Mouse (Mus musculus) kidney, postnatal 0 days (tissue): Measurements from ENCODE around the gene Orc3. TPM values are rescaled to one million over a fixed set of nuclear protein-coding genes. Genes with fewer than 3 reads are reported as not detected.

Source experiments
- ATAC-seq: fragments of 200-750 bp; cut with Nextera tagmentation; replicated peaks from 2 replicates; pipeline ENCODE4 v1.8.0; 2017; ENCODE audit warnings: low read depth, moderate number of reproducible peaks, moderate TSS enrichment, moderate library complexity; ENCODE audit not compliant: low FRiP score
- DNase-seq: peaks from one replicate; pipeline ENCODE4 v3.0.0-alpha.2; 2016; ENCODE audit warnings: low spot score
- H3K27ac ChIP-seq: fragments of 300-500 bp; sonication (generic); 2 replicates; pipeline ENCODE4 v1.5.1; 2014; ENCODE audit warnings: mild to moderate bottlenecking
- H3K27me3 ChIP-seq: fragments of 300-500 bp; sonication (generic); 2 replicates; pipeline ENCODE4 v1.6.1; 2014; ENCODE audit warnings: low read length, mixed read lengths; ENCODE audit not compliant: insufficient read depth
- H3K36me3 ChIP-seq: fragments of 300-500 bp; sonication (generic); 2 replicates; pipeline ENCODE4 v1.6.1; 2014; ENCODE audit warnings: low read length, mixed read lengths; ENCODE audit not compliant: insufficient read depth
- H3K4me1 ChIP-seq: fragments of 300-500 bp; sonication (generic); replicated peaks from 2 replicates; pipeline ENCODE4 v1.6.1; 2014; ENCODE audit warnings: antibody characterized with exemption, low read length, mixed read lengths; ENCODE audit not compliant: insufficient read depth
- H3K4me2 ChIP-seq: fragments of 300-500 bp; sonication (generic); 2 replicates; pipeline ENCODE4 v1.6.1; 2014; ENCODE audit warnings: mild to moderate bottlenecking, low read length, moderate library complexity, mixed read lengths
- H3K4me3 ChIP-seq: fragments of 300-500 bp; sonication (generic); replicated peaks from 2 replicates; pipeline ENCODE4 v1.5.1; 2014; ENCODE audit warnings: low read depth, low read length
- H3K9ac ChIP-seq: fragments of 300-500 bp; sonication (generic); 2 replicates; pipeline ENCODE4 v1.6.1; 2014; ENCODE audit warnings: low read depth, low read length
- H3K9me3 ChIP-seq: fragments of 300-500 bp; sonication (generic); replicated peaks from 2 replicates; pipeline ENCODE4 v1.6.1; 2016; ENCODE audit warnings: low read length, inconsistent platforms, mixed read lengths
- CTCF ChIP-seq: IDR thresholded peaks from 2 replicates; pipeline ENCODE4 v1.5.1; 2016; ENCODE audit warnings: antibody characterized with exemption, low read depth, mild to moderate bottlenecking, moderate library complexity
- WGBS: fragments of 180-500 bp; shearing (Covaris S2); extraction: QIAGEN DNeasy Blood & Tissue Kit; methylation state at CpG from one replicate; pipeline ENCODE4 v1.1.7; 2014; 5-methylcytosine and 5-hydroxymethylcytosine counted together
- polyA plus RNA-seq: library from polyadenylated mRNA; unstranded; fragments of >200 nt; fragmentation: Nextera tagmentation; extraction: Ambion mirVana; gene quantifications from 2 replicates; pipeline ENCODE4 v1.2.1, GENCODE M21; 2015

The Orc3 gene
- polyA plus RNA-seq, 1 experiment from 2014 or later = 64.1 TPM

DNA sequence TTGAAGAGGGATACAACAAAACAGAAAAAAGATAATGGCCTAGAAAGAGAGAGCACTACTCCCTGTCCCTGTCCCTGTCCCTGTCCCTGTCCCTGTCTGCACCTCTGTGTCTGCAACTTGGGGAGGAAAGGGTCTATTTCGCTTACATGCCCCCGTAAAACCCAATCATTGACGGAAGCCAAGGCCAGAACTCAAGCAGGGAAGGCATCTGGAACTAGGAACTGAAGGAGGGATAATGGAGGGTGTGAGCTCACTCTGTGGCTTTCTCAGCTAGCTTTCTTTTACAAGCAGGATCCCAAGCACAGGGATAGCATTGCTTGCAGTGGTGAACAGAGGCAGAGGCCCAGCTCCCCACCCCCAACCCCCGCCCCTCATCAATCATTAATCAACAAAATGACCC lies 85.4 kb downstream of the Orc3 start:
- no peak for TF ChIP-seq CTCF
- Histone ChIP-seq H3K9ac (no peak overlapping the region), H3K27me3 (no peaks in the 10 kb centered on the region), H3K4me1 (no peaks in the 10 kb centered on the region), H3K4me3 (no peak overlapping the region), H3K4me2 (no peak overlapping the region), H3K27ac (no peak overlapping the region), H3K9me3 (no peaks in the 10 kb centered on the region), H3K36me3 (no peaks in the 10 kb centered on the region)
- WGBS = 49% methylated on average over 4 of the region's 4 CpGs
- ATAC-seq (no peak), DNase-seq (no peak)

- Histone ChIP-seq H3K27me3 (no peaks in the 10 kb centered on the region), H3K4me3 (no peak overlapping the region), H3K9me3 (no peaks in the 10 kb centered on the region), H3K9ac (no peak overlapping the region), H3K27ac (no peak overlapping the region), H3K36me3 (no peaks in the 10 kb centered on the region), H3K4me2 (no peak overlapping the region), H3K4me1 (no peaks in the 10 kb centered on the region)
- DNase-seq = no peak
- ATAC-seq = no peak
- WGBS = 88% methylated on average over 1 of the region's 1 CpGs
- no peak for TF ChIP-seq CTCF
Measured at GRCm38 (mm10) chr4:34528430-34529100, 86.2 kb downstream of the Orc3 start.

- Histone ChIP-seq H3K9me3 (no peaks in the 10 kb centered on the region), H3K27ac (no peak overlapping the region), H3K27me3 (no peaks in the 10 kb centered on the region), H3K9ac (no peak overlapping the region), H3K4me2 (no peak overlapping the region), H3K36me3 (no peaks in the 10 kb centered on the region), H3K4me3 (no peak overlapping the region), H3K4me1 (no peaks in the 10 kb centered on the region)
- no peak for TF ChIP-seq CTCF
- no peak for DNase-seq
- WGBS = 86% methylated on average over 3 of the region's 3 CpGs
- no peak for ATAC-seq
Measured at GRCm38 (mm10) chr4:34526771-34527170, 88.0 kb downstream of the Orc3 start.

DNA sequence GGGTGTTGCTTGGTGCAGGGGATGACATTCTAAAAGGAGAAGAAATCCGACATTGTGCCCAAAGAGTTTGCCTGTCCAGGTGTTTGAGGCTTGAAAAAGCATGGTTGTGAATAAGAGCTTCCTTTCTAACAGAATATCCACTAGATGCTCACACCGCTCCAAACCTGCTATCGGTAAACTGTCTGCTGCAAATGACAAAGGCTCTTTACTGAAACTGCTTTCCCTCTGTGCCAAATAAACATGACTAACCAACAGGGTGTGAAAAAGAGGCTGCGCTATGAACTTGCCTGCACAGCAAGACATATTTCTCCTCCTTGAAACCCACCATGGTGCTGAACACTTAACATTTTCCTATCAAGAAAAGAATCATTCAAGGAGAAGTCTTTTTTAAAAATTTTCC lies 91.2 kb downstream of the Orc3 start:
- H3K9me3 ChIP-seq = no peaks in the 10 kb centered on the region
- no peaks in the 10 kb centered on the region for H3K4me1 ChIP-seq
- no peak for TF ChIP-seq CTCF
- H3K4me2 ChIP-seq = no peak overlapping the region
- H3K27ac ChIP-seq = no peak overlapping the region
- no peaks in the 10 kb centered on the region for H3K27me3 ChIP-seq
- H3K4me3 ChIP-seq = no peak overlapping the region
- H3K9ac ChIP-seq = no peak overlapping the region
- no peak for ATAC-seq
- DNase-seq = no peak
- H3K36me3 ChIP-seq = no peaks in the 10 kb centered on the region
- WGBS = 91% methylated on average over 4 of the region's 4 CpGs

DNA sequence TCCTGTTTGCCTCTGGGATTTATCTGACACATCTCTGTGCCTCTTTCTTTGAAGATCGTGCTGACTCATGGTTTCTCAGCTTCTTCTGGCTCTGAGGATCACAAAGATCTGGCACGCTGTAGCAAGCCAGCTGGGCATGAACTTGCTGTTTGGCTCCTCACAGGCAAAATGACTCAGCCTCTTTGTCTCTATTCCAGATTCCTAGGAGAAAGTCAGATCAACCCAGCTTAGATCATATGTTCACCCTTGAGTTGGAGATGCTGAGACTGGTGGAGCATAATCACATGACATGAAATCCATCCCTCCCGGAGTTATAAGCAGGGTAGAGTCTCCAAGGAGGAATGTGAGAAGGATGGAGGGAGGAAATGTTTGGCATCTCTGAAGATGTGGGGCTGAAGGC lies 91.9 kb downstream of the Orc3 start:
- Histone ChIP-seq H3K4me3 (no peak overlapping the region), H3K36me3 (no peaks in the 10 kb centered on the region), H3K27ac (no peak overlapping the region), H3K27me3 (no peaks in the 10 kb centered on the region), H3K9ac (no peak overlapping the region), H3K4me1 (no peaks in the 10 kb centered on the region), H3K9me3 (no peaks in the 10 kb centered on the region), H3K4me2 (no peak overlapping the region)
- ATAC-seq (no peak), DNase-seq (no peak)
- TF ChIP-seq CTCF = no peak
- 69% methylated on average over 3 of the region's 3 CpGs for WGBS

Other genes with a start within 250 kb of the Orc3 start
- gene Akirin2, start 64.0 kb downstream of the Orc3 start, polyA plus RNA-seq = 67.9 and 81.0 TPM in 2 replicates
- gene Rars2, start within 50 bp of the Orc3 start, polyA plus RNA-seq = 59.6 and 67.4 TPM in 2 replicates
- gene Slc35a1, start 72.5 kb upstream of the Orc3 start, polyA plus RNA-seq = 34.7 and 40.6 TPM in 2 replicates
- gene Cfap206, start 115.3 kb upstream of the Orc3 start, polyA plus RNA-seq = 1.1 and 1.3 TPM in 2 replicates
- gene Gm136, start 141.3 kb upstream of the Orc3 start, polyA plus RNA-seq = not detected in 2 replicates
- 73.0 and 80.3 TPM in 2 replicates for gene Smim8, start 163.5 kb upstream of the Orc3 start, polyA plus RNA-seq